Mouse (Mus musculus): ENCODE measurements at regions not wholly inside any gene's neighbourhood (a gene's known extent, or its start where the extent isn't known, plus 50 kb on each side); places are given as distances from the start of the nearest gene placed in this dataset.

DNA sequence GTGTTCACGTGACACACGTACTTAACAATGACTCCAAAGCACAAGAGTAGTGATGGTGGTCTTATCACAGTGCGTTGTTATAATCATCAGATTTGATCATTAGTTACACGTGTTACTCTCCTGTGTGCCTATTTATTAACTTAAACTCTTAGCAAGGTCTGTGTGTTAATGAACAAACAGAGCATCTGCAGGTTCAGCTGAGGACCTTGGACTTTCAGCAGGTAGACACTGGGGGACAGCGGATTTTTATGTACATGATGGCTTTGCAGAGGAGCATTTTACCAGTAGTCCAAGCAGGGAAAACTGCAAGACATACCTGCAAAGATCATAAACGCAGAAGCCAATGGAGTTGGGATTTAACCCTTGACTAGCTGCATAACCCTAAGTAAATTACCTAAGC is 211.7 kb upstream of the Ntm start:
- DNase-seq (ENCODE audit: low spot score in 2 of 2), result no peak

DNA sequence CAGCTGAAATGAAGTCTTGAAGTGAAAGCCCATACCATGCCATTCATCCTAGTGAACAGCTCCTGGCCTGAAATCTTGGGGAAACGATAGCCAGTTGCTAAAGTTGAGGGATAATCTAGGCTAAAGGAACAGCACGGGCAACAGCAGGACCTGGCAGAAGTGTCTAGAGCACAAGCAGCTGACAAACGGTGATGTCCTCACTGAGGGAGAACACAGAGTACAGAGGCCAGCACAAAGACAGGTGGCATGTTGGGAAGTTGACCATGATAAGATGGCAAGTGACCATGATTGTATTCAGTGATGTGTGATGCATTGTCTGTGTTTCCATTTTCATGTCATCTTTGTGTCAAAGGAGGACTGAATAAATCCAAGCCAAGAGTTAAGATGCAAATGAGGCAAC is 212.4 kb upstream of the Ntm start:
- no peak for DNase-seq (ENCODE audit: low spot score in 2 of 2)

DNA sequence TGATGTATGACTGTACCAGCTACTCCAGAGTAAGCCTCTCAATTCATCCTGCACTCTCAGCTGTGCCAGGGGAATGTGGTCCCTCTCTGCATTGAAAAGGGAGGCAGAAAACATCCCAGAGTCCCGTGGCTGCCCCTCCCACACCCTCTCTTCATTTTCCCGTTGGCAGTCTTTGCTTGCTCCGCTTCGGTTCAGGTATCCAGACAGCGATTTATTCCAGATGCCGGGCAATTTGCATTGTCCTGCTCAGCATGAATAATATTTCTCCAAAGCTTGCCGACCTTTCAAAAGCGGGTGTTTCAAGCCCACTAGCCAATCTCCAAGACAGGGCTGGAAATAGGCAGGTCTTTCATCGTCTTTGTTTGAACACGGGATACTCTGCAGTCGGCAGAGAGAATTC is 220.5 kb upstream of the Ntm start:
- no peak for DNase-seq (ENCODE audit: low spot score in 2 of 2)

DNA sequence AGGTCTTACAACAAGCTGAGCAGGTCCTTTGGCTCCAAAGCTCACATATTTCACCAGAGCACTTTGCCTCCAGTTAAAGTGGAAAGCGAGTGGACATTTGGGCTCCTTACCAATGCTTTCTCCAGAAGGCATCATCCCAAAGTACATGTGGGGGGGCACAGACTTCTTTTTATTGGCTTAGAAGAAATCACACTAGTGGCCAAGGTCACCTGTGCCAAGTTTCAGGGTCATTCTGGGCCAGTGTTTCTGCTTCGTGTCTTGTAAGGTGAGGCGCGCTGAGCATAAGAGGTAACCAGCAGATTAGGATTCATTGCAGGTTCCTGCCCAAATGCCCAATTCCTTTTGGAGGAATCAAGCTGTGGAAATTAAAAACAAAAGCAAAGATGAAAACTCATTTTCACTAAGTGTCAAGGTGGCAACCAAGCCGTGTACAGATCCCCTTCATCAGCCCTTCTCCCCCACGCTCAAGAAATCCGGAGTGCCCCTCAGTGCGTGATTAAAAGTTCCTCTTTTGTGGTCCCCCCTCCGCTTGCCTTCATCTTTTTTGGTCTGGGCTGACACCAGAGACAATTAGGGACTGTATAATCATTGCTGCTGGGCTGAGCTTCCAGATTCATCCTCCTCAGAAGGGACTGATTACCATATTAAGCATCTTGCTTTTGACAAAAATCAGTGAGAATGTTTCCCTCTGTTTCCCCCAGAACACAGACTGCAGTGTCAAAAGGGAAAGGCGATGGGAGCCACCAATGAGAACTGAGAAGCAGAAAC is 222.2 kb upstream of the Ntm start:
- DNase-seq (ENCODE audit: low spot score in 2 of 2), result no peak

DNA sequence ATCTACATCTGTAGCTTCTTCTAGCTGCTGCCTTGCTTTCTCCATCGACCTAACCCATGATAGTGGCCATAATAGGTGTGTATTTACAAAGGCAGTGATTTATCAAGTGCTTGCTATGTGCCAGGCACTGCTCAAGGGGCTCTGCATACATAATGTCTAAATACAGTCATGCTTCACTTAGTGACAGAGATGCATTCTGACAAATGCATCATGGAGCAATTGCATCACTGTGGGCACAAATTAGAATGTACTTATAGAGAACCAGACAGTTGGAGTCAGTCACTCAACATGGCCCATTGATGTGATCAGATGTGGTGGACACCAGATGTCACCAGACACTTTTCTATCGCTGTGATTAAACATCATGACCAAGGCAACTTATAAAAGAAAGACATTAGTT is 223.3 kb upstream of the Ntm start:
- DNase-seq (ENCODE audit: low spot score in 2 of 2), result no peak

DNA sequence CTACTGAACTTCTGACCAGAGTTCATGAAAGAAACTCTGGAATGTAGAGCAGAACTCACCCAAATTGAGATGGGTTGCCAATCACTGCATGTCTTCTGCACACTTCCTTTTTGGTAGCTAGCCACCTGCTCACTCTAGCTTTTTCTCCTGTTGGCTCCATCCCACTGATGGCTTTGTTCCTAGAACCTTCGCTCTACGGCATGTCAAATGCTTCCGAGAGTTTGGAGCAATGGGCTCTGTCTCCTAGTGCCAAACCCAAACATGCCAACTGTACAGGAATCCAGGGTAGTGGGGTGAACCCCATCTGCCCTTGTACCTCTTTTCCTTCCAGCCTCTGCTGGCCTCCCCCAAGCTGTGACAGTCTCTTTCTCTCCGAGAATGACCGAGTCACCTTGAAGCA is 227.1 kb upstream of the Ntm start:
- DNase-seq (ENCODE audit: low spot score in 2 of 2), result no peak

DNA sequence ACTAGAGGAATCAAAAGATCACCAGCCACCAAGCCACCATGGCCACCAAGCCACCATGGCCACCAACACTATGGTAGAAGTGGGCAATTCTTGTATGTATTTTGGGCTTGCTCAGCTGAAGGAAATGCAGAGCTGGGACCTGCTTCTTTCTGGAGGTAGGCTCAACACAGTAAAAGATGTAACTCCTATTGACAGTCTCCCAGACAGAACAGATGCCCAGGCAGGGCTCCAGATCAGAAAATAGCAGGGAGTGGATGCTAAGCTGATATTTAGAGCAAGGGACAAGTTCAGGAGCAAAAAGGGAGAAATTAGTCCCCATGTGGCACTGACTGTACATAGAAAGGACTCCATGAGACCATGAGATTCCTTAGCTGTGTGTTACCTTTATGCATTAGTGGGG is 228.2 kb upstream of the Ntm start:
- no peak for DNase-seq (ENCODE audit: low spot score in 2 of 2)

DNA sequence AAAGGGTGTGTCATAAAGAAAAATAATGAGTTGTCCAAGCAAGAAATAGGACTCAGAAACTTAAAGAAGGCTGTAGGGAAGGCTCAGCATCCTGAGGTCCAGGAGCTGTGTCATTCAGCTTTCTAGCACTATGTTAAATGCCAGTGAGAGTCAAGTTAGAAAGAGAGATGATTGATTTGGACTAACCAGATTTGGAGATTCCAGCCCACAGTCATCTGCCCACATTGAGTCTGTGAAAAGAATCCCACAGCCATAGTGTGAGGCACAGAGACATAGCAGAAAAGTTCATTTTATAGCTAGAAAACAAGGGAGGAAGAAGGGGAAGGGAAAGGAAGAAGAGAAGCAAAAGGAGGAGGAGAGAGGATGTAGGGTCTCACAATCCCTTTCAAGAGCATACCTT is 229.0 kb upstream of the Ntm start:
- no peak for DNase-seq (ENCODE audit: low spot score in 2 of 2)

DNA sequence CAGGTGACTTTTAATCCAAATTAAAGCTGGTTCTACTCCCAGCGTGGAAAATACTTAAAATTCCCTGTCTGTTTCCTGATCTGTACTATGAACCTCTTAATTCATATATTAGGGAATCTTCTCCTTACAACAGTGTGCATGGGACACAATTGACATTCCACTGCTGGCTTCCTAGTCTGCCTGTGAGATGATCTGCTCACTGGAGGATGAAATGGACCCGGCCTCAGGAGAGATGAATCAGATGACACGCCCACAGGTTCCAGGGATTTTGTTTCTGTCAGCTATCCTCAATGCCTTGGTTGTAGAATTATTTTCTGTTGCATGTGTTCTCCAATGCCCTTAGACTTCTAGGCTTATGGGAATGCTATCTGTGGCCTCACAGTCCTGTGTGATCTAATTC is 231.9 kb upstream of the Ntm start:
- DNase-seq (ENCODE audit: low spot score in 2 of 2), result no peak

DNA sequence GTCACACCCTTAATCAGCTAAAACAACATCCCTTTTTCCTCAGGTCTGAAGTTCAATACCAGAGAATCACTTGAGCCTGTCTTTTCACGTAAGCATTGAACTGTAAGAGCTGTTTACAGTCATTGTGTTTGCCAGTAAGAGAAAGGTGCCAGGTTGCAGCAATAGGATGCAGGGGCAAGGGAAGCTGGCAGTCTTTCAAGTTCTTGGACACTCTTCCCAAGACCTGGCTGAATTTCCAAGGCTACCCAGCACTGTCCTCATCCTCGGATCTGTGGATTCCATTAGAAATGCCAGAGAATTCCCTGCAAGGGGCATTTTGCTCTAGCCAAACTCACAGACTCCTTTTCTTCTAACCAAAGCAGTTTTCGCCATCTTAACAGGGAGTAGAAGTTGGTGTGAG is 224.5 kb upstream of the Snx19 start:
- DNase-seq (ENCODE audit: low spot score in 2 of 2), result no peak

DNA sequence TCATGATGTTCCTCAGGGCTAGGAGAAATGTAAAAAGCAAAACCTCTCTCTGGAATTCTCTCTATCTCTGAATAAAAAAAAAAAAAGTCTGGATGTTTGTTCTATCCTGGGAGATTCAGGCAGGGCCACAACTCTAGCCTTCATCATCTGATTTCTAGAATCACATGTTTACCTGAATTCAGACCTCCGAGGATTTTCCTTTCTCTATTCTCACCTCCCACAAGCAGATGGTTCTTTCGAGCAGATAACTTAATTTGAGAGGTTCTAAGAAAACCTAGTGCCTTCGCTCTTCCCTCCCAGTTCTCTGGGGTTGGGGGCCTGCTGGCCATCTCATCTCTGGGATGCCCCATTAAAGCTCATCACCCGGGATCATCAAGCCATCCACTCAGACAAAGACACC is 219.3 kb upstream of the Snx19 start:
- DNase-seq (ENCODE audit: low spot score in 2 of 2), result no peak

DNA sequence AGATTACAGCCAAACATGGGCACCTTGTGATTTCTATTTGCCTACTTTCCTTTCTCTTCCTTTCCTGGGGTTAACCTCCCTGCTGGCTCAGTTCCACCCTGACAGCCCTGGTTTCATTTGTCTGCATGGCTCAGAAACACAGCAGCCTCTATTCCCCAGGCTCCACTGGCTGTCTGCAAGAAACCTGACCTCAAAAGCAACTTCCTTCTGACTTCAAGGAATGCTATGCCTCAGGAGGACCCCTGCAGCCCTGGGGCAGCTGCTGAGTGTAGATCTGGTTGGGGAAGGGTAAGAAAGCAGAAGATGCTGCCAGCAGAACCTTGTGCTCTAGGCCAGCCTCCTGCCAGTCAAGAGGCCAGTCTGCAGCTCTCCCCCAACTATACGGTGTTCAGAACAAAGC is 217.1 kb upstream of the Snx19 start:
- DNase-seq (ENCODE audit: low spot score in 2 of 2), result no peak

DNA sequence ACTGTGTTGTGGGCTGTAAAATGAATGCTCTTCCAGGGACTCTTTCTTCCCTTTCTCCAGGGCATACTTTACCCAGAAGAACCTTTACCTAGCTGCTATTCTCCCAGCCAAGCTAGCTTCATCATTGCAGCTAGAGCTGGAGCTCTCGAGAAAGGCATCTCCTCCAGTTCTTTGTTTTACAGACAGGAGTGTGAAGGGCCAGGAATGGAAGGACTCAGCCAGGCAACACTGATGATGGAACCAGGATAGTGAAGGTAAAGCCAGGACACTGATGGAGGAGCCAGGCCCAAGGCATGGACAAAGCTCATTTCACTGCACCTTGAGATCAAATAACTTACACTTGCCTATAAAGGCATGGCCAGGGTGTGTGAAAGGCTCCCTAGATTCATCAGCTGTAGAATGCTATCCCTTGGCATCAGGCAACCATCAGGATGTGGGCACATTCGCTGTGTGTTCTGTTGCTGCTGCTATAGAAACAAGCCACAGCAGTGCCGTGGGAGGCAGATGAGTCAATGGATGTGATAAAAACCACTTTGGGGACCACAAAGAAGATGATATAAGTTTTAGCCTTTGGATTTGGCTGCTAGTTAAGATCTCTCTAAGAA is 214.3 kb upstream of the Snx19 start:
- DNase-seq (ENCODE audit: low spot score in 2 of 2), result no peak

DNA sequence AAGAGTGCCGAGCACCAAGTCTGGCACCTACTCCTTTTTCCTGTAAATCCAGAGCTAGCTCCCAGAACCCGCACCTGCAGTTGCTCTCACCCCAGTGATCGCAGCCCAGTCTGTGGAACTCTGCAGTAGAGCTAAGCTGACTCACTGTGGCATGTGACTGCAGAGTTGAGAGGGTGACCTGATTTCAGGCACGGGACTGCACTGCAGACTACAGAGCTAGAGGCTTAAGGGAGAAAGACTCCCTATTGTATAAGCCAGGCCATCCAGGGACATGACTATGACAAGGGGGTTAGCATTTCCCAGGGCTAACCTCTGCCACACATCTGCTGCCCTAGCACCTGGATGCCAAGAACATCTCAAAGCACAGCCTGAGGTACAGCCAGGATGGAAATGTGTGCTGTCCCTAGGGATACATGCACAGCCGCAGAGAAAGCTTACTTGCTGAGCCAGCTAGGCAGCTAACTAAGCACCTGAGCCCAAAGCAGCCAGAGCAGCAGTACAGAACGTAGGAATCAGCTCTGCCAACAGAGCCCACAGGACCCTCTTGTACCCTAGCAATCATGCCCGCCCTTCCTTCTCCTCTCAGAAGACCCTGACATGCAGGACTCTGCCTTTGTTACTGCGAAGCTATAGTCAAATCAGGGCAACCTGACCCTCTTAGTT is 192.3 kb upstream of the Snx19 start:
- DNase-seq (ENCODE audit: low spot score in 2 of 2), result no peak

DNA sequence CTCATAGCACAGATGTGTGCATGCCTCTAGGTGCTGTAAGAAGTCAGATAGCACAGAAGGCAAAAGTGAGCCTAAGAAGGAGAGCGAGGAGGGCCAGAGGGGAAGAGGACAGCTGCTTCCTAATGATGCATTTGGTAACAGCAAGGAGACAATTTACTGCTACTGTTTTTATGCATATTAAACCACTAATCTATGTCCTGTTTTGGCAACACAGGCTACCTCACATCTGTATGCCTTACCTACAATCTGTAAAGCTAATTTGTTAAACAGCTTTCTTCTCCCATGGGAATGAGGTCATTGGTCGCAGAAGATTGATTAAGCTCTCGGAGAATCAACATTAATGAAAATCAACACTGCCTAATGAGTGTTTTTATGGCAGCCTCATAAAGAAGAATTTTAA is 191.1 kb upstream of the Snx19 start:
- DNase-seq (ENCODE audit: low spot score in 2 of 2), result no peak

DNA sequence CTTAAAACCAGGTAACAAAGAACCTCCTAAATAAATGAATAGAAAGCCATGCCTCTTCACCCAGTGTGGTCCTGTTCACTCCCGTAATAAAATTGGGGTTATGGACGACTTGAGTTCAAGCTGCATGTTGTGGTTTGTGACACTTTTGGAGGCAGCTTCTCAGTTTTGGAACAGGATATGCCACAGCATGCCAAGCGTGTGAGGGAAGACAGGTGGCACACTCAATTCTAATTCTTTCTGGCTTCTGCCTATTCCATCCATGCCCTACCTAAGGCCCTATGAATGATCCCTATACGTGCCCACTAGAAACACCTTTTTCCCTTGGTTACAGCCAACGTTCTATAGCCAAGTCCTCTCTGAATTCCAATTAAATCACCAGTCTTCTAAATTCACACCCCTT is 184.8 kb upstream of the Snx19 start:
- no peak for DNase-seq (ENCODE audit: low spot score in 2 of 2)

DNA sequence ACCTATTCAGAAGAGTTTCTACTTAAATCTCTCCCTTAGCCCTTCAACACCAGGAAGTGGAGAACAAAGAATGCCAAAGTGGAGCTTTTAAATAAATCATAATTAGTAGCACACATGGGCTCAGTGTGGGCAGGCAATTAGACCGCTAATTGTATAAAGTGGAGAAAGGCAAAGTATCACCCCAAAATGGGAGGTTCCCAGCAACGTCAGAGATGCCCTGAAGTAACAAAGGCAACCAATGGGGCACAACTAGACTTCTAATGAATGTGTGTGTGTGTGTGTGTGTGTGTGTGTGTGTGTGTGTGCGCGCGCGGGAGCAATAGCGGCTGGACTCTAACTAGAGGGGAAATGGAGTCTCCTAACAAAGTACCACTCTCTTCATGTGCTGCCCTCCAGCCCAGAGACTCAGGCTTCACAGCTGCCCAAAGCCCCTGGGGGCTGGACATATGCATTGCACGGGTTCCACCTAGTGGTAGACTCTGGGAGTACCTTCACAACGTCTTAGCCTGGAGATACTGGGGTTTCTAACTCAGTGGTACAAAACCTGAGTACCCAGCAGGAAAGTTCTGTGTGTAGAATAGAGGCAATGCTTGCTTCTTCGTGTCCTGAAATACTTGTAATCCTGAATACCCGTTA is 162.3 kb upstream of the Snx19 start:
- DNase-seq (ENCODE audit: low spot score in 2 of 2), result peak in 1 of 2 experiments; percentile 34

DNA sequence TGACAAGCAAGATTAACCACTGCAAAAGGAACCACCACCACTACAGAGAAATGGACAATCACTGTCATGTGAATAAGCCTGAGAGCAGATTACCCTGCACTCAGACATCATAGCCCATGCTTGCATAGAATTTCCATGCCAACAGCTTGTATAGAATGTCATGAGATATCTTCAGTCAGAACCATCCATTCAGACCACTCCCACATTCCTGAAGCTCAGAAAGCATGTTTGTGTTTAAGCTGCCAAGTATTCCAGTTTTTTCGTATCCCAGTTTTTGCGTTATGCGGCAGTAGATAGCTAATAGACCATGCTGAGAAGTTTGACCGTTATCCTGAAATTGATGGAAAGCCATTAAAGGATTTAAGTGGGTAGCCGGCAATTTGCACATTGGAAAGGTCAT is 155.8 kb upstream of the Snx19 start:
- no peak for DNase-seq (ENCODE audit: low spot score in 2 of 2)

DNA sequence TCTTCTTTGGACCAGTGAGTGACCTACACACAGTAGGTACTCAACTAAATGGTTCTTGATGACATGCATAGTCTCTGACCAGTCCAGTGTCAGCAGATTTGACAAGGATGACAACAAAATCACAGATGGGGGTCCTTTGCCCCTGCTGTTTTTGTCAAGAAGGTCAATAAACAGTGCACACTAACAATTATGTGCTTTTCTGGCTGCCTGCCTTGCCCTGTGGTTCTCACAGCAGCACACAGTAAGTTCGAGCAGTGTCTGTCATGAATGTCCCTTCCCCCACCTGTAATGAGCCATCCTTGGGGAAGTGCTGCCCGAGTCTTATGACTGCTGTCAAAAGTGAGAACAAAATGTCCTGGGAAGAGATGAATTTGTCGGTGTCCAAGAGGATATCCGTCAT is 153.1 kb upstream of the Snx19 start:
- no peak for DNase-seq (ENCODE audit: low spot score in 2 of 2)

DNA sequence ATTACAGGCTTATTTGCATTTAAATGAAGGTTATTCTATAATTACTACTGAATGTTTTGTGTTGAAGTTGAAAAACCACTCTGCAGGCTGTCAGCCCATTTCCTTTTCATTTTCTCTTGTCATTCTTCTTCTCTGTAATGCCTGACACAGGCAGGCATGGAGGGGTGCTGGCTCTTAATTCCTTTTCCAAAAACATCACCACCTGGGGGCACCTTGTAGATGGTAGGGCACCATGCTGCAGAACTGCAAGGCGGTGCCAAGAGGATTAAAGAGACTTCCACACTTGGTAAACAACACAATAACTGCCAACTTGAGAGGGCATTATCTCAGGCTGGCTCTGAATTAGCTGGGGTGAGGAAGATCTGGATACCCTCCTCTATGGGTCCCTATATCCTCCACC is 148.7 kb upstream of the Snx19 start:
- DNase-seq (ENCODE audit: low spot score in 2 of 2), result no peak

DNA sequence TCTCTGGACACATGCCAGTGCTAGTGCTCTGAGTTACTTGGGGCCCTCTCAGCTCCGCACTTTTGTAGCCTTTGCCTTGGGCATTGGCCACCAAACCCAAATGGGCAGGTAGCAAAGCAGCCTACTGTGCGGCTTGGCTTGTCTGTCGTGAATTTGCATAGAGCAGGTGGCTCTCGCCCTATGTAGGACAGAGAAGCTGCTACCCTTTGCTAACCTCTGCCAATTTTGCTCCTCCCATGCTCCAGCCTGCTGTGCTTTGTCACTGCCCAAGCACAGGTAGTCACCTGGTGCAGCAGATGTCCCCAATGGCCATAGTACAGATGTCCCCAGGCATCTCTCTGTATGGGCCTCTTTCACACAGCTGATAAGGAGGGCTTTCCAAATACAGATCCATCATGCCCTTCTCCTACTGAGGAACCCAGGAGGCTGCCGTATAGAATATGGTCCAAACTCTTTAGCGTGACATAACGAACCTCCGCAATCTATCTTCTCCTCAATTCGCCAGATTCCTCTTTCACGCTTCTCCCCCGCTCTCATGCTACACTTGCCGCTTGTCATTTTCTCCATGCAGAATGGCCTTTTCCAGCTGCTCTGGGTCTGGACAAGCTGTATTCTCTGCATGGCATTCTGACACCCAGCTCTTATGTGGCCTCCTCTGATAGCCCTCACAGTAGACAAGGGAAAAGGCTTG is 143.7 kb upstream of the Snx19 start:
- no peak for DNase-seq (ENCODE audit: low spot score in 2 of 2)

DNA sequence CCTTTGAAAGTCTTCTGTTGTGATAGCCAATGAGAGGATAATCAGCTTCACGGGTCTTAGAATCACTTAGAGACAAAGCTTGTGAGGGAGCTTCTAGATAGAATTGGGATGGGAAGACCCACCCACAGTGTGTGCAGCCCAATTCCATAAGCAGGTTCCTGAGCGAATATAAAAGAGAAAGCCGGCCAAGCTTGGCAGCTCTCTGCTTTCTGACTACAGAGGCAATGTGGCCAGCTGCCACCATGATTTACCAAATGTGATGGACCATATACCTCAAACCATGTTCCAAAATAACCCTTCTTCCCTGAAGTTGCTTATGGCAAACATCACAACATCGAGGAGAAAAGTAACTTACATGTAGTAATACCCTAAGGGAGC is 143.1 kb upstream of the Snx19 start:
- no peak for DNase-seq (ENCODE audit: low spot score in 2 of 2)
